Mouse (Mus musculus) midbrain, postnatal 0 days (tissue): ENCODE results near the gene Gnat3. TPM values are rescaled to one million over a fixed set of nuclear protein-coding genes. Genes with fewer than 3 reads are reported as not detected.

Experiments used
- ATAC-seq: fragments of 200-750 bp; cut with Nextera tagmentation; 2 replicates; pipeline ENCODE4 v1.8.0; 2017; ENCODE audit warnings: moderate number of reproducible peaks, mild to moderate bottlenecking, moderate TSS enrichment, moderate library complexity; ENCODE audit not compliant: low FRiP score
- DNase-seq: peaks from one replicate; pipeline ENCODE4 v3.0.0-alpha.2; 2015; ENCODE audit warnings: low spot score
- H3K27ac ChIP-seq: fragments of 300-500 bp; sonication (generic); 2 replicates; pipeline ENCODE4 v1.5.1; 2014; ENCODE audit warnings: low read depth, mild to moderate bottlenecking, low read length, mixed read lengths
- H3K27me3 ChIP-seq: fragments of 300-500 bp; sonication (generic); 2 replicates; pipeline ENCODE4 v1.6.1; 2014; ENCODE audit warnings: low read length, control low read depth, mixed read lengths; ENCODE audit not compliant: insufficient read depth
- H3K36me3 ChIP-seq: fragments of 300-500 bp; sonication (generic); 2 replicates; pipeline ENCODE4 v1.6.1; 2014; ENCODE audit warnings: low read length, control low read depth, mixed read lengths; ENCODE audit not compliant: insufficient read depth
- H3K4me1 ChIP-seq: fragments of 300-500 bp; sonication (generic); 2 replicates; pipeline ENCODE4 v1.6.1; 2014; ENCODE audit warnings: mild to moderate bottlenecking, control low read depth, antibody characterized with exemption, low read length, mixed read lengths; ENCODE audit not compliant: insufficient read depth
- H3K4me2 ChIP-seq: fragments of 300-500 bp; sonication (generic); 2 replicates; pipeline ENCODE4 v1.6.1; 2014; ENCODE audit warnings: low read depth, mild to moderate bottlenecking, low read length, mixed read lengths; ENCODE audit not compliant: poor library complexity, severe bottlenecking
- H3K4me3 ChIP-seq: fragments of 300-500 bp; sonication (generic); 2 replicates; pipeline ENCODE4 v1.5.1; 2014; ENCODE audit warnings: low read depth, mild to moderate bottlenecking, low read length, moderate library complexity
- H3K9ac ChIP-seq: fragments of 300-500 bp; sonication (generic); replicated peaks from 2 replicates; pipeline ENCODE4 v1.6.1; 2014; ENCODE audit warnings: mild to moderate bottlenecking, low read length, moderate library complexity, mixed read lengths; ENCODE audit not compliant: poor library complexity, severe bottlenecking
- H3K9me3 ChIP-seq: fragments of 300-500 bp; sonication (generic); 2 replicates; pipeline ENCODE4 v1.6.1; 2016; ENCODE audit warnings: low read length, control low read depth
- CTCF ChIP-seq: IDR thresholded peaks from 2 replicates; pipeline ENCODE4 v1.5.1; 2016; ENCODE audit warnings: antibody characterized with exemption, mild to moderate bottlenecking
- whole genome bisulfite sequencing: fragments of 180-500 bp; shearing (Covaris S2); extraction: QIAGEN DNeasy Blood & Tissue Kit; methylation state at CpG from one replicate; pipeline ENCODE4 v1.1.7; 2014; 5-methylcytosine and 5-hydroxymethylcytosine counted together
- polyA plus RNA-seq: library from polyadenylated mRNA; unstranded; fragments of >200 nt; fragmentation: Nextera tagmentation; extraction: Ambion mirVana; gene quantifications from 2 replicates; pipeline ENCODE4 v1.2.1, GENCODE M21; 2015
- total RNA-seq: library from RNA; depleted of rRNA; stranded (reverse); fragments of >200 nt; gene quantifications from 2 replicates; pipeline ENCODE4 v1.2.3, GENCODE M21; 2014

Gnat3 gene
- total and polyA plus RNA-seq, 2 experiments from 2014 or later: not detected

- no peaks in the 10 kb centered on the region for H3K36me3 ChIP-seq
- no peak overlapping the region for H3K27ac ChIP-seq
- H3K27me3 ChIP-seq: no peaks in the 10 kb centered on the region
- no peak for DNase-seq
- H3K9ac ChIP-seq: no peak overlapping the region
- H3K4me2 ChIP-seq: no peak overlapping the region
- WGBS: 69% methylated on average over 2 of the region's 2 CpGs
- no peak overlapping the region for H3K4me3 ChIP-seq
- TF ChIP-seq CTCF: no peak
- no peaks in the 10 kb centered on the region for H3K4me1 ChIP-seq
- no peak for ATAC-seq
- H3K9me3 ChIP-seq: no peaks in the 10 kb centered on the region
Measured at GRCm38 (mm10) chr5:18013196-18013595, 50.8 kb downstream of the Gnat3 start.

DNA sequence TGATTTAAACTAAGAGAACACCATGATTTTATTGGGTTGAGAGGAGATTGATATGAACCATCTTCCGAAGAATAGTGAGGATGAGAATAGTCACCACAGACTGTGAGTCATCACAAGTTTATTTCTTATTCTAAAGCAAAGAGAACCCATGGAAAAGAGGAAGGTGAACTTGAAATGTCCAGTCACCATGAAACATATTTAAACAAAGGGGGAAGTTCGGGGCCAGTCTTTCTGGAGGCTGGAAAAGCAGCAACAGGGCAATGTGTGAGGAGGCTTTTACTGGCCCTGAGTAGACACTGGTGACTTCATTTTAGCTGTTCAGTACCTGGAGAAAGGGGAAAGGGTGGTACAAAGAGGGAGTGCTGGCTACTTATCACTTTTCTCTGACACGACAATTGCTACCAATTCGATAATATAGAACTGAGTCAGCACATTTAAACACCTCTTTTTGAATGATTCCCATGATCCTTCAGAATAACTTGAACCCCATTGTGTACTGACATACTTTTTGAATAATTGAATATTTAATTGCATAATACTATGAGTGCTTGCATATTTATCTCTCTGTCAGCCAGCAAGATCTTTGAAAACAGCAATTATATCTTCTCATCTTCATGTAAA is 52.0 kb downstream of the Gnat3 start:
- Histone ChIP-seq H3K4me2 (no peak overlapping the region), H3K27ac (no peak overlapping the region), H3K9me3 (no peaks in the 10 kb centered on the region), H3K4me1 (no peaks in the 10 kb centered on the region), H3K27me3 (no peaks in the 10 kb centered on the region), H3K36me3 (no peaks in the 10 kb centered on the region), H3K4me3 (no peak overlapping the region), H3K9ac (no peak overlapping the region)
- 94% methylated on average over 4 of the region's 4 CpGs for WGBS
- DNase-seq (no peak), ATAC-seq (no peak)
- no peak for TF ChIP-seq CTCF

DNA sequence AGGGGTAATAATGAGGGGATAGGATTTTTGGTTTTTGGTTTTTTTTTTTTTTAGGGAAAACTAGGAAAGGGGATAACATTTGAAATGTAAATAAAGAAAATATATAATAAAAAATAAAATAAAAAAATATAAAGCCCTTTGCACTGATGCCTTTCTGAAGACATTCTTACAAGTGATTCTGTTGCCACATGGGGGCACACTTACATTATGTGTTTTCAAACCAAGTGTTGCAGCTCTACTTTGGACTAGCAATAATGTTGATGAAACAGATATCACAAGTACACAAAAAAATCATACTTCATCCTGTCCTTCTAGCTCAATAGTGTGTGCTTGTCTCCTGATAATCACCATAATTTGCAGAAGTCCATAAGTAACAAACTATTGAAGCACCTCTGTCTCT is 61.0 kb downstream of the Gnat3 start:
- no peak overlapping the region for H3K4me2 ChIP-seq
- H3K27me3 ChIP-seq: no peaks in the 10 kb centered on the region
- no peak overlapping the region for H3K27ac ChIP-seq
- no peak overlapping the region for H3K9ac ChIP-seq
- H3K9me3 ChIP-seq: no peaks in the 10 kb centered on the region
- peak; percentile 68 for TF ChIP-seq CTCF
- DNase-seq: peak; percentile 51
- H3K4me1 ChIP-seq: no peaks in the 10 kb centered on the region
- H3K4me3 ChIP-seq: no peak overlapping the region
- no peaks in the 10 kb centered on the region for H3K36me3 ChIP-seq
- no peak for ATAC-seq

DNA sequence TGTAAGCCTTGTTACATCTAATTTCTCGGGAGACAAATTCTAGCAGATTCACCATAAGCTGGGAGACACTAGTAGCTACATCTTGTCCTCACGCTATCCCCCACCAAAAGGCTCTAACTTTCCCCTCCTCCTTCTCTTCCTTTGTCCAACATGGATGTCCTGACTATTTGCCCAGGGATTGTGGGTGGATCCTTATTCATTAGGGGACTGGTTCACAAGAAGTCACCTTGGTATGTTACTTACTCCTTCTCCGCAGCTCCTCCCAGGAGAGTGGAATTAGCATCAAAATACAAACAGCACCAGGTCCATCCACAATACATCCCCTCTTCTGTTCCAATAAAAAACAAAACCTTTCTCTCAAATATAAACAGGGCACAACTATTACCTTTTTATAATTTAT is 65.2 kb downstream of the Gnat3 start:
- Histone ChIP-seq H3K4me1 (no peaks in the 10 kb centered on the region), H3K27ac (no peak overlapping the region), H3K36me3 (no peaks in the 10 kb centered on the region), H3K4me2 (no peak overlapping the region), H3K9me3 (no peaks in the 10 kb centered on the region), H3K27me3 (no peaks in the 10 kb centered on the region), H3K9ac (no peak overlapping the region), H3K4me3 (no peak overlapping the region)
- 93% methylated on average over 3 of the region's 3 CpGs for WGBS
- no peak for TF ChIP-seq CTCF
- ATAC-seq (no peak), DNase-seq (no peak)

GRCm38 (mm10) chr5:18035848-18036638 is 73.7 kb downstream of the Gnat3 start:
- Histone ChIP-seq H3K9me3 (no peaks in the 10 kb centered on the region; the same call in 1 of the 2 replicates), H3K4me3 (no peak overlapping the region), H3K9ac (no peak overlapping the region), H3K4me1 (no peaks in the 10 kb centered on the region), H3K36me3 (no peaks in the 10 kb centered on the region), H3K27ac (no peak overlapping the region), H3K4me2 (no peak overlapping the region), H3K27me3 (no peaks in the 10 kb centered on the region)
- no peak for TF ChIP-seq CTCF
- ATAC-seq: no peak
- 88% methylated on average over 14 of the region's 14 CpGs for WGBS
- DNase-seq: no peak

- Histone ChIP-seq H3K4me2 (no peak overlapping the region), H3K36me3 (no peaks in the 10 kb centered on the region), H3K27me3 (no peaks in the 10 kb centered on the region), H3K4me1 (no peaks in the 10 kb centered on the region), H3K9me3 (no peaks in the 10 kb centered on the region), H3K27ac (no peak overlapping the region), H3K4me3 (no peak overlapping the region), H3K9ac (no peak overlapping the region)
- peak; percentile 74 for TF ChIP-seq CTCF
- ATAC-seq (no peak), DNase-seq (peak; percentile 58)
- 5% methylated on average over 2 of the region's 2 CpGs for WGBS
Measured at GRCm38 (mm10) chr5:18043022-18043421, 80.7 kb downstream of the Gnat3 start.
